Mouse (Mus musculus) stomach, postnatal 0 days (tissue): ENCODE data around the gene Fry. TPM values are rescaled to one million over a fixed set of nuclear protein-coding genes. Genes with fewer than 3 reads are reported as not detected.

Experiments
- ATAC-seq: fragments of 200-750 bp; cut with Nextera tagmentation; 2 replicates; pipeline ENCODE4 v1.8.0; 2017; ENCODE audit not compliant: low FRiP score, low TSS enrichment
- DNase-seq: peaks from one replicate; pipeline ENCODE4 v3.0.0-alpha.2; 2016; ENCODE audit warnings: low spot score
- H3K27ac ChIP-seq: fragments of 300-500 bp; sonication (generic); replicated peaks from 2 replicates; pipeline ENCODE4 v1.5.1; 2014; ENCODE audit warnings: mild to moderate bottlenecking, control low read depth
- H3K27me3 ChIP-seq: fragments of 300-500 bp; sonication (generic); 2 replicates; pipeline ENCODE4 v1.6.1; 2014; ENCODE audit warnings: low read length; ENCODE audit not compliant: control insufficient read depth, insufficient read depth
- H3K36me3 ChIP-seq: fragments of 300-500 bp; sonication (generic); 2 replicates; pipeline ENCODE4 v1.6.1; 2014; ENCODE audit warnings: low read length, mixed read lengths; ENCODE audit not compliant: control insufficient read depth, insufficient read depth
- H3K4me1 ChIP-seq: fragments of 300-500 bp; sonication (generic); replicated peaks from 2 replicates; pipeline ENCODE4 v1.6.1; 2014; ENCODE audit warnings: antibody characterized with exemption; ENCODE audit not compliant: control insufficient read depth, insufficient read depth
- H3K4me2 ChIP-seq: fragments of 300-500 bp; sonication (generic); replicated peaks from 2 replicates; pipeline ENCODE4 v1.6.1; 2014; ENCODE audit warnings: low read depth, mild to moderate bottlenecking, control low read depth, moderate library complexity
- H3K4me3 ChIP-seq: fragments of 300-500 bp; sonication (generic); 2 replicates; pipeline ENCODE4 v1.5.1; 2014; ENCODE audit warnings: low read depth, low read length, control low read depth
- H3K9ac ChIP-seq: fragments of 300-500 bp; sonication (generic); 2 replicates; pipeline ENCODE4 v1.6.1; 2014; ENCODE audit warnings: mild to moderate bottlenecking, low read length, control low read depth, mixed read lengths
- H3K9me3 ChIP-seq: fragments of 300-500 bp; sonication (generic); 2 replicates; pipeline ENCODE4 v1.6.1; 2016; ENCODE audit warnings: low read length; ENCODE audit not compliant: control insufficient read depth
- CTCF ChIP-seq: IDR thresholded peaks from 2 replicates; pipeline ENCODE4 v1.5.1; 2016; ENCODE audit warnings: antibody characterized with exemption, low read depth, mild to moderate bottlenecking, moderate library complexity
- EP300 ChIP-seq: optimal IDR thresholded peaks from 2 replicates; pipeline ENCODE3; 2016; ENCODE audit warnings: antibody characterized with exemption
- WGBS: fragments of 180-500 bp; shearing (Covaris S2); extraction: QIAGEN DNeasy Blood & Tissue Kit; methylation state at CpG from one replicate; pipeline ENCODE4 v1.1.7; 2014; 5-methylcytosine and 5-hydroxymethylcytosine counted together
- polyA plus RNA-seq: library from polyadenylated mRNA; unstranded; fragments of >200 nt; fragmentation: Nextera tagmentation; extraction: Ambion mirVana; gene quantifications from 2 replicates; pipeline ENCODE4 v1.2.1, GENCODE M21; 2015

The Fry gene
- polyA plus RNA-seq, 1 experiment from 2014 or later = 6.5 TPM

DNA sequence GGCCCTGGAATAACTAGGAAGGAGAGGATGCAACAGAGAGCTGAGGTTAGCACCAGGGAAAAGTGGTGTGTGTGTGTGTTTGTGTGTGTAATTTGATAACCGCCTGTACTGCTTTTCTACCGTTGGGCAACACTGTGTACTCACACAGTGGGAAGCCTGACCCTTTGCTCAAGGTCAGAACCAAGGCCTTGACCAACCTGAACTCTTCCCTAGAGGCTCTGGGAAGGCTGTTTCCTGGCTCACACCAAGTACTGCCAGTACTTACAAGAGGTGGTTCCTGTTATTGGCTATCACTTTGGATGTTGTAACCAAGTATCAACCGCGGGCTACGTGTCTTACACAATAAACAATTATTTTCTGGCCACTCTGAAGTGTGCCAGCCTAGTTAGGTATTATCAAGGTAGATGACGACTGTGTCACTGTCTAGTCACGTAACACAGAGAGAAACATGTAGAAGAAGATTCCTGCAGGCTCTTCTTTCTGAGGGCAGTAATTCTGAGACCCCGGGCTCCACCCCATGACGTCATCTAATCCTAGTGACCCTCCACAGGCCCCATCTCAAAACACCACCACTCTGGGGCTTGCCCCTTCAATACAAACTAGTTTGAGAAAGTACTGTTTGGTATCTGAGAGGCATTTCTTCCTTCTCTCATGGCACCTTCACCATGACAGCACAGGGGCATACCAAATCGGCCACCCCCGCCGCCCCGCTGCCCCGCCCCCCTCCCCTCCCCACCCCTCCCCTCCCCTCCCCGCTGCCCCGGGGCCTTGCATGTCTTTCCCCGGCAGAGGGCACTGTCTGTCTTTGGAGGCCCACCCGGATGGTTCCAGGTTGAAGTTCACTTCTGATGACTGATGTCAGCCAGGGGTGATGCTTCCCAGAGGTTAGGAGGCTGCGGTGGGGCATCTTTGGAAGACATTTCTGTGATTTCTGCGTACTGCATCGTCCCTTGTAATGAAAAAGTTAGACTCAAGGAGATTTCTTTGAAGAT is 114.0 kb downstream of the Fry start:
- DNase-seq (peak; percentile 43), ATAC-seq (peak; percentile 43)
- WGBS = 37% methylated on average over 18 of the region's 21 CpGs
- Histone ChIP-seq H3K9me3 (no peaks in the 10 kb centered on the region), H3K27ac (no peak overlapping the region), H3K4me1 (no peaks in the 10 kb centered on the region), H3K9ac (no peak overlapping the region), H3K4me2 (0 out of 2 replicates have a peak overlapping the region, but pooled peaks have one; percentile 20), H3K27me3 (no peaks in the 10 kb centered on the region), H3K4me3 (no peak overlapping the region), H3K36me3 (no peaks in the 10 kb centered on the region)
- TF ChIP-seq EP300 (no peak), CTCF (peak; percentile 50; the same call in 1 of the 2 replicates)

DNA sequence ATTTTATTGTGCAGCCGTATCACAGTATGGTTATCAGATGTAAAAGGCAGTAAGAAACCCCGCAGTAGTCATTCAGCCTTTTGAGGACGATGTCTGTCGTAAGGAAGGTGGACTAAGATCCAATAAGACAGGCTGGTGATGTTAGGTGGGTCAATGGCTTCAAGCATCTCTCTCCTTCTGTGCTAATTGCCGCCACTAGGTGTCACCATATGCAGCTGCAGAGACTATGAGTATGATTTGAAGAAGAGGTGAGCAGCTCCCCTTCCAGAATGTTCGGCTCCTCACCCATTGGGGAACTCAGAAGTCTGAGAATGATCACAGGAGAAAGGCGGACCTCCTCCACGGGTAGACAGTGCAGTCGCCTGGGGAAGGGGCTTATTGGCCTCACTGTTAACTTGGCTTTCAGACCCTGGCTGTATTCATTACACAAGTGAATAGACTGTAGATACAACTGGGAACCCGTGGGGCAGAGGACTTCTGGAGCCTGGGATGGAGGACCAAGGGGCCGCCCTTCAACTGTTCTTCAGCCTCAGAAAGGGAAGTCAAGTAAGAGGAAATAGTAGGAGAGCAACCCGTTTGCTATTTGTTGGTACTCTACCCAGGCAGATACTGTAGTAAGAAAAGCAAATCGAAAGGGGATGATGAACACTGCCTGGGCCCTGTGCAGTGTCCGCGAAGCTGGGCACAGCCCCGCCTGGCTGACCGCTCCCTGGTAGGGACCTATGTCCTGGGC is 114.9 kb downstream of the Fry start:
- peak; percentile 72 for ATAC-seq
- 47% methylated on average over 17 of the region's 17 CpGs for WGBS
- 0 out of 2 replicates have a peak overlapping the region, but pooled peaks have one; percentile 20 for H3K4me2 ChIP-seq

DNA sequence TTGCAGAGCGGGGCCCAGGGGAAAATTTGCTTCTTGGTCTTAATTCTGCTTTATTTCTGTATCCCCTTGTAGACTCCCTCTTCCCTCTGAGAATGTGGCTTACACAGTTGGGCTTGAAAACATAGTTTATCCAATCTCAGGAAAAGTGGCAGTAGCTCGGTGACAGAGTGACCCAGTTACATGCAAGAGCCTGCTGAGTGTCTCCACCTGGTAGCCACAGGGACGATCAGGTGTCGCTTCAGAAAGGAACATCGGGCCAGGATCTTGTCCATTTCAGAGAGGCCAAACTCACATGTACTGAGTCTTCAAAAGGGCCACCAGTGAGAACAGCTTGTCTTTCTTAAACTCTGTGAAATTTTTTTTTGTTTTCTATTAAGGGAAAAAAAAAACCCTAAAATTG is 117.5 kb downstream of the Fry start:
- TF ChIP-seq CTCF (no peak), EP300 (no peak)
- H3K4me2 ChIP-seq = no peak overlapping the region
- no peak for ATAC-seq

More for the DNA sequence above, 114.9 kb downstream of the Fry start:
- Histone ChIP-seq H3K9ac (no peak overlapping the region), H3K4me1 (no peaks in the 10 kb centered on the region), H3K9me3 (no peaks in the 10 kb centered on the region), H3K27ac (no peak overlapping the region), H3K4me3 (no peak overlapping the region), H3K27me3 (no peaks in the 10 kb centered on the region), H3K36me3 (no peaks in the 10 kb centered on the region)
- TF ChIP-seq CTCF = peak; percentile 91
- TF ChIP-seq EP300 = no peak
- DNase-seq = peak; percentile 71

DNA sequence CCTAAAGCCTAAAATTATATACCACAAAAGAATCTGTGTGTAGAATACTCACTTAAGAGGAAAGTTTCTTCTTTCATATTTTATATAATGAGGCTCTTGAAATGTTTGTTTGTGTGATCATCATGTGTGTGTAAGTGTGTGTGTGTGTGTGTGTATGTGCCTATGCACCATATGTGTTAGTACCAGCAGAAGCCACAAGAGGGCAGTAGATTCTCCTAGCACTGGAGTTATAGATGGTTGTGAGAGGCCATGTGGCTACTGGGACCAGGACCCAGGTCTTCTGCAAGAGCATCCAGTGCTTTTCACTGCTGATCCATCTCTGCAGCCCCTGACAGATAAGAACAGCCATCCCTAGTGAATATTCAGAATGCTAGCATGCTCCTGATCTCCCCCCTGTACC is 118.2 kb downstream of the Fry start:
- ATAC-seq (no peak), DNase-seq (no peak)
- Histone ChIP-seq H3K27me3 (no peaks in the 10 kb centered on the region), H3K9ac (no peak overlapping the region), H3K4me1 (no peaks in the 10 kb centered on the region), H3K4me2 (no peak overlapping the region), H3K27ac (no peak overlapping the region), H3K9me3 (no peaks in the 10 kb centered on the region), H3K4me3 (no peak overlapping the region), H3K36me3 (no peaks in the 10 kb centered on the region)
- TF ChIP-seq CTCF (peak; percentile 41), EP300 (no peak)

More for the DNA sequence above, 117.5 kb downstream of the Fry start:
- Histone ChIP-seq H3K9ac (no peak overlapping the region), H3K4me3 (no peak overlapping the region), H3K9me3 (no peaks in the 10 kb centered on the region), H3K36me3 (no peaks in the 10 kb centered on the region), H3K27ac (no peak overlapping the region), H3K27me3 (no peaks in the 10 kb centered on the region), H3K4me1 (no peaks in the 10 kb centered on the region)
- 92% methylated on average over 5 of the region's 5 CpGs for WGBS
- no peak for DNase-seq

DNA sequence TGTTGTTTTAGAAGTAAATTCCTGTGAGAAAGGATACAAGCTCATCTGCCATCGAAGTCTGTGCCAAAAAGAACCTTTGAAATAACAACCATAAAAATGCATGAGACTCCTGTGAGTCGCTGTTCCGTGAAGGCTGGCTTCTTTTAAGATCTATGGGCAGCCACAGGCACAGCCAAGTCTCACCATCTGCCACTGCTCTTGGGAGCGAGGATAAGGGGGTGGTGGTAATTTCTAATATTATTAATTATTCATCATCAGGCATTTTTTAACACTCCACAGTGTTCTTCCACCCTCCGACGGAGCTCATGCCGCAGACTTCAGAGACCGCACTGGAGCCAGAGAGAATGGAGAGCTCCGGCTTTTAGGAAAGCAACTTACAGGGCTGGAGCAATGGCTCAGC is 123.2 kb downstream of the Fry start:
- Histone ChIP-seq H3K4me2 (no peak overlapping the region), H3K9me3 (no peaks in the 10 kb centered on the region), H3K27me3 (no peaks in the 10 kb centered on the region), H3K36me3 (no peaks in the 10 kb centered on the region), H3K4me3 (no peak overlapping the region), H3K9ac (no peak overlapping the region), H3K27ac (no peak overlapping the region), H3K4me1 (no peaks in the 10 kb centered on the region)
- 87% methylated on average over 9 of the region's 9 CpGs for WGBS
- no peak for DNase-seq
- no peak for TF ChIP-seq CTCF
- TF ChIP-seq EP300 = no peak
- ATAC-seq = no peak
